Mouse (Mus musculus): ENCODE results near the gene Radil.

DNA sequence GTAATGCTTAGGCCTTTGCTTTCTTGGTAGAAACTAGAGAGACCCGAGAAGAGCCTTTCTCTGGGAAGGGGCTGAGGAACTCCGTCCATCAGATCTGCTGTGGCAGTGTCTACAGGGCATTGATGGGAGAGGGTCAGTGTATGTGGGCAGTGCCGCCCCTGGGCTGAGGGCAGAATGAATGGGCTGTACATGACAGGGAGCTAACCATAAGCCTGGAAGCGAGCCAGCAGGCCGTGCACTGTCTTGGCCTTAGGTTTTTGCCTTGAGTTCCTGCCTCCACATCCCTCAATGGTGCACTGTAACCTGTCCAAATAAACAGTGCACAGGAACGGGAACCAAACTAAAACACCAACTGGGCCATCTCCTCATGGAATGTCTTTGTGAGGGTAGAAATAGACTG lies 45.8 kb upstream of the Radil start:
- TF ChIP-seq POLR2A (IDR thresholded peaks at IDR 0.05; ENCODE audit: borderline replicate concordance, extremely low read depth, low read depth, low read length): no peak
- TF ChIP-seq CTCF (IDR thresholded peaks at IDR 0.05; ENCODE audit: insufficient read depth, low read length): no peak
